ENCODE assay signal across 9 mouse cellular contexts in the genomic region with DNA sequence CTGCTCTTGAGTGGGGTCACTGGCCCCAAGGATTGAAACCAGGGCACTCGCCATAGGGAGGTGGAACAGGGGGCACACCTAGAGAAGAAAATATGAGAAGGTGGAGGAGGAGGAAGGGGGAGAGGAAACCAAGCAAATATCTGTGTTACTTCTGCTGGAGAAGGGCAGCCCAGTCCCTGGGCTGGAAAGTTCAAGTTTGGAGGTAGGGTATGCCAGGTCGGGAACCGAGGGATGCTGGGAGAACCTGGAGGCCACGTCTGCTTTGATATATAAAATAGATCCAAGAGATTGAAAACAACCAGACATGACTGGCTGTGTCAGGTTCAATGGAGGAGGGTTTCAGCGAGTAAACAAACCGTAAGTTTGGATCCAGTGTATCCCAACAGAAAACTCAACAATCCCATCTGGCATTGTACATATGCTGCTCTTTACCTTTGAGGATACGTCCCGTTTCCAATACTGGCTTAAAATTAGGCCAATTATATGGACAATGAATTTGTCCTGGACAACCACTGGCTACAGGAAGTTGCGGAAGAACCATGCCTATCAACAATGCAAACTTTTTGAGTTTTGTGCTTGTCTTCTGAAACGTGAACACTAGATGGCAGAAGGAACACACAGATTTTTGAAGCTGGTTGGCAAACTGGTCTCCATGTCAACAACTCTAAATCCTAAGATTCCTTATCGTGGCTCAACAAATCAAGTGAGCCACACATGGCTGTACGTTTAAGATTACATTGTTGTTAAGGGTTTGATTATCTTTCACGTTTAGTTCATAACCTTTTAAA.
DNase-seq lines count a peak whose midpoint lies in the region; ATAC-seq and TF ChIP-seq lines count a peak whose summit lies in the region.
"Had no signal": no experiment of that assay in that cellular context is flagged by ENCODE, and none has a peak within 500 bp of the region (broad histone marks: within the 10 kb centered on the region; RNA-seq: fewer than 3 reads in every experiment).

No protein-coding gene starts in this region.

- H3K4me1 ChIP-seq in forebrain, embryonic 16.5 days (replicated peaks; ENCODE audit: control insufficient read depth, insufficient read depth, low read length) = no peaks in the 10 kb centered on the region
- H3K4me1 ChIP-seq: neural tube, embryonic 12.5 days had no signal

- intact Hi-C loops in gastrocnemius, adult 2 months (cut with DNase I) = no loop called here

- WGBS in forebrain, embryonic 16.5 days = 48% methylated on average over 13 of the region's 13 CpGs

- no peaks in the 10 kb centered on the region for H3K9me3 ChIP-seq in forebrain, embryonic 16.5 days (ENCODE audit: control insufficient read depth, low read length)
- H3K9me3 ChIP-seq: neural tube, embryonic 12.5 days had no signal

- TF ChIP-seq CTCF in gastrocnemius, adult 2 months (IDR thresholded peaks at IDR 0.05) = peak; percentile 46

- peak; percentile 69 for ATAC-seq in forebrain, embryonic 16.5 days
- ATAC-seq in megakaryocyte progenitor cell, adult 5-6 weeks (replicated peaks; ENCODE audit: poor library complexity) = peak; percentile 76
- no peak for ATAC-seq in erythroid progenitor cell, adult 5-6 weeks (replicated peaks; ENCODE audit: low FRiP score, poor library complexity, severe bottlenecking)

- no peak overlapping the region for H3K27ac ChIP-seq in gastrocnemius, adult 2 months
- no peak overlapping the region for H3K27ac ChIP-seq in forebrain, embryonic 16.5 days (ENCODE audit: low read length)
- H3K27ac ChIP-seq: neural tube, embryonic 12.5 days had no signal

- H3K27me3 ChIP-seq in forebrain, embryonic 16.5 days (replicated peaks; ENCODE audit: control insufficient read depth, insufficient read depth, low read length) = no peaks in the 10 kb centered on the region
- H3K27me3 ChIP-seq: neural tube, embryonic 12.5 days had no signal

- H3K4me2 ChIP-seq in forebrain, embryonic 16.5 days (ENCODE audit: low read length) = no peak overlapping the region
- H3K4me2 ChIP-seq: neural tube, embryonic 12.5 days had no signal

- H3K9ac ChIP-seq in forebrain, embryonic 16.5 days (replicated peaks; ENCODE audit: low read depth, low read length) = no peak overlapping the region
- H3K9ac ChIP-seq: neural tube, embryonic 12.5 days had no signal

- no peak for DNase-seq in gastrocnemius, adult 2 months
- no peak for DNase-seq in gastrocnemius, adult 8-10 months (ENCODE audit: low spot score in 2 of 2)
- peak; percentile 37 to 59 for DNase-seq in right cerebral cortex, adult 2 months (ENCODE audit: low spot score in 2 of 2)
- DNase-seq in right cerebral cortex, postnatal 4 days = no peak
- no peak for DNase-seq in right cerebral cortex, postnatal 14 days

- no peaks in the 10 kb centered on the region for H3K36me3 ChIP-seq in forebrain, embryonic 16.5 days (ENCODE audit: control insufficient read depth, insufficient read depth)
- H3K36me3 ChIP-seq: neural tube, embryonic 12.5 days had no signal

- H3K4me3 ChIP-seq in gastrocnemius, adult 2 months = no peak overlapping the region
- H3K4me3 ChIP-seq in forebrain, embryonic 16.5 days (replicated peaks; ENCODE audit: low read length) = no peak overlapping the region
- H3K4me3 ChIP-seq: neural tube, embryonic 12.5 days had no signal

Comparison
In these comparisons a context has a peak if more than half of its experiments do, and no peak if none do; other contexts are left out.
1. DNase-seq: peak in right cerebral cortex, adult 2 months (2 of 2); none in gastrocnemius, adult 2 months (single experiment), gastrocnemius, adult 8-10 months (0 of 2), right cerebral cortex, postnatal 4 days (single experiment) and right cerebral cortex, postnatal 14 days (single experiment).